Mouse (Mus musculus): ENCODE results near the gene Hapln1. TPM values are rescaled to one million over a fixed set of nuclear protein-coding genes. Genes with fewer than 3 reads are reported as not detected.

Gene Hapln1
- polyA plus RNA-seq (2012; rRNA removed), result 91.9 and 109 TPM in 2 replicates
- 41.8 and 46.1 TPM in 2 replicates for polyA plus RNA-seq (2014; fragmentation: Nextera tagmentation; extraction: Ambion mirVana)

GRCm38 (mm10) chr13:89539205-89539886, at the start of gene Hapln1:
TSS of gene Hapln1 (plus strand) at chr13:89539796.
- peak within 1 kb of the TSS; percentile 59 for H3K4me3 ChIP-seq (replicated peaks; ENCODE audit: low read length)
- under 1% methylated on average over 26 of the region's 29 CpGs for WGBS

GRCm38 (mm10) chr13:89493169-89493568, 46.4 kb upstream of the Hapln1 start:
- no peaks in the 10 kb centered on the region for H3K9me3 ChIP-seq (ENCODE audit: control insufficient read depth, low read length)
- H3K36me3 ChIP-seq (ENCODE audit: control insufficient read depth, insufficient read depth, low read length), result no peaks in the 10 kb centered on the region
- no peak for TF ChIP-seq POLR2A (IDR thresholded peaks at IDR 0.05; ENCODE audit: borderline replicate concordance, extremely low read depth, insufficient read depth, insufficient read length)
- H3K4me2 ChIP-seq (replicated peaks; ENCODE audit: low read depth, low read length, severe bottlenecking), result no peak overlapping the region
- H3K27ac ChIP-seq (replicated peaks; ENCODE audit: low read depth, low read length), result no peak overlapping the region
- no peak for DNase-seq (ENCODE audit: low spot score)
- H3K27me3 ChIP-seq (ENCODE audit: control insufficient read depth, insufficient read depth, low read length), result no peaks in the 10 kb centered on the region
- H3K9ac ChIP-seq (ENCODE audit: low read depth, low read length, severe bottlenecking), result no peak overlapping the region
- H3K4me3 ChIP-seq (replicated peaks; ENCODE audit: low read length), result no peak overlapping the region
- H3K4me1 ChIP-seq (ENCODE audit: control insufficient read depth, insufficient read depth, low read length), result no peaks in the 10 kb centered on the region
- ATAC-seq (ENCODE audit: low FRiP score, low read depth), result no peak

More at GRCm38 (mm10) chr13:89539205-89539886, at the start of gene Hapln1:
- Histone ChIP-seq H3K9ac (ENCODE audit: low read depth, low read length, severe bottlenecking) (peak within 1 kb of the TSS; percentile 71), H3K27me3 (ENCODE audit: control insufficient read depth, insufficient read depth, low read length) (no peaks in the 10 kb centered on the region), H3K36me3 (ENCODE audit: control insufficient read depth, insufficient read depth, low read length) (no peaks in the 10 kb centered on the region), H3K4me2 (replicated peaks; ENCODE audit: low read depth, low read length, severe bottlenecking) (peak within 1 kb of the TSS; percentile 91), H3K9me3 (ENCODE audit: control insufficient read depth, low read length) (no peaks in the 10 kb centered on the region), H3K4me1 (ENCODE audit: control insufficient read depth, insufficient read depth, low read length) (peaks cover 8% of the 10 kb centered on the region; the same call in 1 of the 2 replicates), H3K27ac (replicated peaks; ENCODE audit: low read depth, low read length) (peak within 1 kb of the TSS; percentile 82)
- peak; percentile 69 for ATAC-seq (ENCODE audit: low FRiP score, low read depth)
- no peak for TF ChIP-seq POLR2A (IDR thresholded peaks at IDR 0.05; ENCODE audit: borderline replicate concordance, extremely low read depth, insufficient read depth, insufficient read length)
- peak; percentile 73 for DNase-seq (ENCODE audit: low spot score)

- no peak for DNase-seq (ENCODE audit: low spot score)
- H3K36me3 ChIP-seq (ENCODE audit: control insufficient read depth, insufficient read depth, low read length), result no peaks in the 10 kb centered on the region
- H3K9me3 ChIP-seq (ENCODE audit: control insufficient read depth, low read length), result no peaks in the 10 kb centered on the region
- 80% methylated on average over 6 of the region's 6 CpGs for WGBS
- ATAC-seq (ENCODE audit: low FRiP score, low read depth), result no peak
- no peaks in the 10 kb centered on the region for H3K4me1 ChIP-seq (ENCODE audit: control insufficient read depth, insufficient read depth, low read length)
- H3K27me3 ChIP-seq (ENCODE audit: control insufficient read depth, insufficient read depth, low read length), result no peaks in the 10 kb centered on the region
- no peak overlapping the region for H3K4me2 ChIP-seq (replicated peaks; ENCODE audit: low read depth, low read length, severe bottlenecking)
- no peak overlapping the region for H3K4me3 ChIP-seq (replicated peaks; ENCODE audit: low read length)
- TF ChIP-seq POLR2A (IDR thresholded peaks at IDR 0.05; ENCODE audit: borderline replicate concordance, extremely low read depth, insufficient read depth, insufficient read length), result no peak
- no peak overlapping the region for H3K27ac ChIP-seq (replicated peaks; ENCODE audit: low read depth, low read length)
- no peak overlapping the region for H3K9ac ChIP-seq (ENCODE audit: low read depth, low read length, severe bottlenecking)
These were observed 45.9 kb upstream of the Hapln1 start for GRCm38 (mm10) chr13:89493678-89494077.

- Histone ChIP-seq H3K9me3 (ENCODE audit: control insufficient read depth, low read length) (no peaks in the 10 kb centered on the region), H3K4me3 (replicated peaks; ENCODE audit: low read length) (no peak overlapping the region), H3K4me2 (replicated peaks; ENCODE audit: low read depth, low read length, severe bottlenecking) (no peak overlapping the region), H3K27ac (replicated peaks; ENCODE audit: low read depth, low read length) (no peak overlapping the region), H3K9ac (ENCODE audit: low read depth, low read length, severe bottlenecking) (no peak overlapping the region), H3K36me3 (ENCODE audit: control insufficient read depth, insufficient read depth, low read length) (no peaks in the 10 kb centered on the region), H3K4me1 (ENCODE audit: control insufficient read depth, insufficient read depth, low read length) (no peaks in the 10 kb centered on the region), H3K27me3 (ENCODE audit: control insufficient read depth, insufficient read depth, low read length) (no peaks in the 10 kb centered on the region)
- no peak for TF ChIP-seq POLR2A (IDR thresholded peaks at IDR 0.05; ENCODE audit: borderline replicate concordance, extremely low read depth, insufficient read depth, insufficient read length)
- ATAC-seq (ENCODE audit: low FRiP score, low read depth) (no peak), DNase-seq (ENCODE audit: low spot score) (no peak)
- 87% methylated on average over 2 of the region's 2 CpGs for WGBS
These were observed 43.0 kb upstream of the Hapln1 start for GRCm38 (mm10) chr13:89496569-89496968.

- no peak overlapping the region for H3K27ac ChIP-seq (replicated peaks; ENCODE audit: low read depth, low read length)
- H3K9ac ChIP-seq (ENCODE audit: low read depth, low read length, severe bottlenecking), result no peak overlapping the region
- no peak overlapping the region for H3K4me3 ChIP-seq (replicated peaks; ENCODE audit: low read length)
- H3K4me2 ChIP-seq (replicated peaks; ENCODE audit: low read depth, low read length, severe bottlenecking), result no peak overlapping the region
- no peak for TF ChIP-seq POLR2A (IDR thresholded peaks at IDR 0.05; ENCODE audit: borderline replicate concordance, extremely low read depth, insufficient read depth, insufficient read length)
- no peaks in the 10 kb centered on the region for H3K9me3 ChIP-seq (ENCODE audit: control insufficient read depth, low read length)
- WGBS, result 70% methylated on average over 1 of the region's 1 CpGs
- no peaks in the 10 kb centered on the region for H3K27me3 ChIP-seq (ENCODE audit: control insufficient read depth, insufficient read depth, low read length)
- ATAC-seq (ENCODE audit: low FRiP score, low read depth) (no peak), DNase-seq (ENCODE audit: low spot score) (no peak)
- no peaks in the 10 kb centered on the region for H3K4me1 ChIP-seq (ENCODE audit: control insufficient read depth, insufficient read depth, low read length)
- no peaks in the 10 kb centered on the region for H3K36me3 ChIP-seq (ENCODE audit: control insufficient read depth, insufficient read depth, low read length)
These were observed 40.2 kb upstream of the Hapln1 start for GRCm38 (mm10) chr13:89499419-89499818.
